12 mouse cellular contexts compared by ENCODE assay signal in the genomic region with DNA sequence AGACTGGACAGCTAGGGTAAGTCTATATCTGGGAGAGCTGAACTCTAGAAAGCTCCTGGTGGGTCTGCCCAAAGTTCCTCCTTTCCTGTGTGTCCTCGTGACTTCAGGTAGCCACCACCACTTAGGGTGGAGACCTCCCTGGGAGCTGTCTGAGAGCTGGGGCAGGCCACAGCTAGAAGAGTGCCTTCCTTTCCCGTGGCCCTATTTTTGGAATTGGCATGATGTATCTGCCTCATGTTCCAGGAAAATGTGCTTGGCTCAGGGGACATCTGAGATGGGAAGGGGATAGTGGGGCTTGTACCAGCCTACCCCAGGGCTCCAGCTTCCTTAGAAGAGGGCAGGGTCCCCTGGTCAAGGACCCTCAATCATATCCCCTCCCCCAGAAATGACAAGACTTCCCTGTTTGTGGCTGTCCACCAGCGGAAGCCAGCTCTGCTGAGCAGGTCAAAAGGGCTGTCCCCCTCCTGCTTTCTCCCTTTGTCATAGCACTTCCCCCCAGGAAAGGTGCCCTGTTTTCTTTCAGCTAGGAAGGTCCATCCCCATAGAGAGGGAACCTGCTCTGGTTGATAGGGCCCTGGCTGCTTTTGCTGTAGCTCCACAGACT. TPM values are rescaled to one million over a fixed set of nuclear protein-coding genes. Genes with fewer than 3 reads are reported as not detected.
DNase-seq lines count a peak whose midpoint lies in the region; ATAC-seq and TF ChIP-seq lines count a peak whose summit lies in the region.
"Had no signal": no experiment of that assay in that cellular context is flagged by ENCODE, and none has a peak within 500 bp of the region (broad histone marks: within the 10 kb centered on the region; RNA-seq: fewer than 3 reads in every experiment).

No protein-coding gene starts in this region.

- peaks cover 100% of the 10 kb centered on the region for H3K79me2 ChIP-seq in macrophage (ENCODE audit: inconsistent target)

- intact Hi-C loops in gastrocnemius, adult 2 months (cut with DNase I) = loop anchor here (5.0 kb wide), 1 partner anchor 36 kb away; no protein-coding TSS in a partner anchor

- H3K4me2 ChIP-seq in lung, embryonic 16.5 days (ENCODE audit: low read depth, low read length) = no peak overlapping the region
- H3K4me2 ChIP-seq in heart, embryonic 14.5 days (ENCODE audit: low read length) = 0 out of 2 replicates have a peak overlapping the region, but pooled peaks have one; percentile 22

- 45% methylated on average over 3 of the region's 3 CpGs for whole genome bisulfite sequencing in lung, embryonic 16.5 days
- 35% methylated on average over 3 of the region's 3 CpGs for WGBS in heart, embryonic 14.5 days
- 19% methylated on average over 3 of the region's 3 CpGs for WGBS in macrophage (ENCODE audit: missing documents)

- H3K27ac ChIP-seq in gastrocnemius, adult 2 months = peak overlapping the region; percentile 94
- no peak overlapping the region for H3K27ac ChIP-seq in lung, embryonic 16.5 days (ENCODE audit: low read length)
- H3K27ac ChIP-seq in heart, embryonic 14.5 days (replicated peaks in 1 of 2; ENCODE audit: control insufficient read depth in 1 of 2, insufficient read depth in 1 of 2, low read depth in 2 of 2, low read length in 2 of 2) = peak overlapping the region; percentile 32 to 49; a peak in 3 of 4 replicates
- H3K27ac ChIP-seq in macrophage = peak overlapping the region; percentile 92

- H3K36me3 ChIP-seq in lung, embryonic 16.5 days (ENCODE audit: control insufficient read depth, insufficient read depth, low read length) = no peaks in the 10 kb centered on the region
- H3K36me3 ChIP-seq in heart, embryonic 14.5 days (ENCODE audit: control insufficient read depth, insufficient read depth, low read length) = no peaks in the 10 kb centered on the region
- no peaks in the 10 kb centered on the region for H3K36me3 ChIP-seq in macrophage (ENCODE audit: inconsistent target)

- DNase-seq in gastrocnemius, adult 2 months = peak; percentile 66
- no peak for DNase-seq in gastrocnemius, postnatal 10 days
- DNase-seq in lung, postnatal 4 days = no peak
- DNase-seq: kidney, adult 11 months; left cerebral cortex, postnatal 4 days; spleen, adult 18-20 months; thymus, adult 2 months had no signal

- H3K27me3 ChIP-seq in lung, embryonic 16.5 days (ENCODE audit: control insufficient read depth, insufficient read depth, low read depth, low read length) = no peaks in the 10 kb centered on the region
- no peaks in the 10 kb centered on the region for H3K27me3 ChIP-seq in heart, embryonic 14.5 days (ENCODE audit: control insufficient read depth, insufficient read depth, low read length)

- peak overlapping the region; percentile 45 for H3K4me3 ChIP-seq in gastrocnemius, adult 2 months
- H3K4me3 ChIP-seq in lung, embryonic 16.5 days (ENCODE audit: low read length) = no peak overlapping the region
- H3K4me3 ChIP-seq in heart, embryonic 14.5 days (ENCODE audit: control insufficient read depth in 1 of 2, insufficient read depth in 1 of 2, low read depth in 1 of 2, low read length in 2 of 2) = no peak overlapping the region
- no peak overlapping the region for H3K4me3 ChIP-seq in macrophage (ENCODE audit: inconsistent target)

- H3K9me3 ChIP-seq in lung, embryonic 16.5 days (ENCODE audit: control insufficient read depth, low read length) = no peaks in the 10 kb centered on the region
- H3K9me3 ChIP-seq in heart, embryonic 14.5 days (ENCODE audit: control insufficient read depth, low read length) = no peaks in the 10 kb centered on the region

- ATAC-seq in lung, embryonic 16.5 days (ENCODE audit: low read depth) = no peak
- no peak for ATAC-seq in heart, embryonic 14.5 days (ENCODE audit: insufficient number of reproducible peaks, insufficient read depth, low FRiP score, low read depth)
- no peak for ATAC-seq in erythroid progenitor cell, adult 5-6 weeks (replicated peaks; ENCODE audit: low FRiP score, poor library complexity, severe bottlenecking)
- ATAC-seq in CD4-positive, CD25-positive, alpha-beta regulatory T cell, adult 4 months = no peak

- TF ChIP-seq CTCF in gastrocnemius, adult 2 months (IDR thresholded peaks at IDR 0.05) = no peak

- H3K9ac ChIP-seq in lung, embryonic 16.5 days (ENCODE audit: low read length) = 0 out of 2 replicates have a peak overlapping the region, but pooled peaks have one; percentile 26
- peak overlapping the region; percentile 35; the same call in 1 of the 2 replicates for H3K9ac ChIP-seq in heart, embryonic 14.5 days (ENCODE audit: low read length)

- peaks cover 35% of the 10 kb centered on the region for H3K4me1 ChIP-seq in lung, embryonic 16.5 days (replicated peaks; ENCODE audit: control insufficient read depth, insufficient read depth, low read length)
- H3K4me1 ChIP-seq in heart, embryonic 14.5 days (ENCODE audit: control insufficient read depth in 2 of 2, insufficient read depth in 2 of 2, low read length in 2 of 2) = peaks cover 37 to 44% of the 10 kb centered on the region in 2 experiments

RNA-seq across cellular contexts. Expression of a gene that starts 12.4 kb away (rescaled TPM):
- 10 to 100 TPM; 11.9 to 14.6 TPM for total RNA-seq in gastrocnemius, adult 2 months (2021)
- total RNA-seq in gastrocnemius, postnatal 10 days (2021) = 10 to 100 TPM; 12.7 to 19.8 TPM
- polyA plus RNA-seq in lung, embryonic 16.5 days (2015; fragmentation: Nextera tagmentation; extraction: Ambion mirVana) = 19.8 and 21.4 TPM in 2 replicates
- 13.0 and 13.2 TPM in 2 replicates for polyA plus RNA-seq in heart, embryonic 14.5 days (2014; fragmentation: Nextera tagmentation; extraction: Ambion mirVana)
- 10 to 100 TPM in 25 of 26 experiments, 1 to 10 TPM in 1; 10.0 to 82.2 (median 37.5) TPM for total RNA-seq in macrophage (2018; cell fraction: chromatin; rRNA removed)
- 10 to 100 TPM in 24 of 26 experiments, 1 to 10 TPM in 2; 8.3 to 29.0 (median 18.3) TPM for total RNA-seq in macrophage (2018; cell fraction: cytosol; rRNA removed)
- total RNA-seq in macrophage (2018; cell fraction: nucleus; rRNA removed) = 10 to 100 TPM; 10.8 to 65.2 (median 25.1) TPM
- 18.8 to 33.9 TPM (median 21.7 TPM) in 3 replicates for polyA plus RNA-seq in macrophage (2018)
- total RNA-seq in erythroid progenitor cell, adult 5-6 weeks (2015; ENCODE audit: low replicate concordance) = 10.5 and 22.3 TPM in 2 replicates
- 2.8 and 15.5 TPM in 2 replicates for total RNA-seq in erythroid progenitor cell, adult 5-6 weeks (2017; ENCODE audit: low replicate concordance)
- 10 to 100 TPM; 41.4 to 50.4 TPM for polyA plus RNA-seq in CD4-positive, CD25-positive, alpha-beta regulatory T cell, adult 4 months (2017; shearing (Covaris generic))

RNA-seq across cellular contexts. Expression of a gene that starts 23.9 kb away (rescaled TPM):
- 10 to 100 TPM; 70.4 to 83.9 TPM for total RNA-seq in gastrocnemius, adult 2 months (2021)
- total RNA-seq in gastrocnemius, postnatal 10 days (2021) = 10 to 100 TPM; 57.8 to 61.0 TPM
- 54.0 and 55.3 TPM in 2 replicates for polyA plus RNA-seq in lung, embryonic 16.5 days (2015; fragmentation: Nextera tagmentation; extraction: Ambion mirVana)
- polyA plus RNA-seq in heart, embryonic 14.5 days (2014; fragmentation: Nextera tagmentation; extraction: Ambion mirVana) = 79.3 and 85.7 TPM in 2 replicates
- 10 to 100 TPM in 24 of 26 experiments, 1 to 10 TPM in 2; 8.3 to 50.5 (median 27.0) TPM for total RNA-seq in macrophage (2018; cell fraction: chromatin; rRNA removed)
- 10 to 100 TPM; 46.2 to 87.2 (median 60.2) TPM for total RNA-seq in macrophage (2018; cell fraction: cytosol; rRNA removed)
- total RNA-seq in macrophage (2018; cell fraction: nucleus; rRNA removed) = 10 to 100 TPM; 15.4 to 47.1 (median 25.6) TPM
- polyA plus RNA-seq in macrophage (2018) = 50.0 to 80.3 TPM (median 65.4 TPM) in 3 replicates
- total RNA-seq in erythroid progenitor cell, adult 5-6 weeks (2015; ENCODE audit: low replicate concordance) = 27.8 and 34.4 TPM in 2 replicates
- 11.8 and 14.4 TPM in 2 replicates for total RNA-seq in erythroid progenitor cell, adult 5-6 weeks (2017; ENCODE audit: low replicate concordance)
- polyA plus RNA-seq in CD4-positive, CD25-positive, alpha-beta regulatory T cell, adult 4 months (2017; shearing (Covaris generic)) = 100 to 1,000 TPM; 146 to 173 TPM

RNA-seq across cellular contexts. Expression of a gene that starts 24.1 kb away (rescaled TPM):
- 100 to 1,000 TPM; 108 to 112 TPM for total RNA-seq in gastrocnemius, adult 2 months (2021)
- 100 to 1,000 TPM; 135 to 145 TPM for total RNA-seq in gastrocnemius, postnatal 10 days (2021)
- 300 and 319 TPM in 2 replicates for polyA plus RNA-seq in lung, embryonic 16.5 days (2015; fragmentation: Nextera tagmentation; extraction: Ambion mirVana)
- polyA plus RNA-seq in heart, embryonic 14.5 days (2014; fragmentation: Nextera tagmentation; extraction: Ambion mirVana) = 189 and 209 TPM in 2 replicates
- total RNA-seq in macrophage (2018; cell fraction: chromatin; rRNA removed) = 100 to 1,000 TPM; 130 to 375 (median 241) TPM
- 100 to 1,000 TPM; 162 to 236 (median 198) TPM for total RNA-seq in macrophage (2018; cell fraction: cytosol; rRNA removed)
- total RNA-seq in macrophage (2018; cell fraction: nucleus; rRNA removed) = 100 to 1,000 TPM; 137 to 299 (median 210) TPM
- polyA plus RNA-seq in macrophage (2018) = 103 to 188 TPM (median 181 TPM) in 3 replicates
- 28.9 and 45.8 TPM in 2 replicates for total RNA-seq in erythroid progenitor cell, adult 5-6 weeks (2015; ENCODE audit: low replicate concordance)
- 74.7 and 94.6 TPM in 2 replicates for total RNA-seq in erythroid progenitor cell, adult 5-6 weeks (2017; ENCODE audit: low replicate concordance)
- 100 to 1,000 TPM; 117 to 159 TPM for polyA plus RNA-seq in CD4-positive, CD25-positive, alpha-beta regulatory T cell, adult 4 months (2017; shearing (Covaris generic))

RNA-seq across cellular contexts. Expression of a gene that starts 41.1 kb away (rescaled TPM):
- total RNA-seq in gastrocnemius, adult 2 months (2021) = 100 to 1,000 TPM; 777 to 924 TPM
- 1,000 to 10,000 TPM; 1,232 to 1,261 TPM for total RNA-seq in gastrocnemius, postnatal 10 days (2021)
- 917 and 987 TPM in 2 replicates for polyA plus RNA-seq in lung, embryonic 16.5 days (2015; fragmentation: Nextera tagmentation; extraction: Ambion mirVana)
- polyA plus RNA-seq in heart, embryonic 14.5 days (2014; fragmentation: Nextera tagmentation; extraction: Ambion mirVana) = 900 and 1,040 TPM in 2 replicates
- total RNA-seq in macrophage (2018; cell fraction: chromatin; rRNA removed) = 100 to 1,000 TPM in 1 of 26 experiments, 10 to 100 TPM in 25; 15.6 to 152 (median 42.1) TPM
- 1,000 to 10,000 TPM in 13 of 26 experiments, 100 to 1,000 TPM in 13; 668 to 1,500 (median 1,029) TPM for total RNA-seq in macrophage (2018; cell fraction: cytosol; rRNA removed)
- 100 to 1,000 TPM in 21 of 26 experiments, 10 to 100 TPM in 5; 73.7 to 183 (median 129) TPM for total RNA-seq in macrophage (2018; cell fraction: nucleus; rRNA removed)
- polyA plus RNA-seq in macrophage (2018) = 907 to 1,116 TPM (median 1,045 TPM) in 3 replicates
- total RNA-seq in erythroid progenitor cell, adult 5-6 weeks (2015; ENCODE audit: low replicate concordance) = 1,194 and 1,251 TPM in 2 replicates
- total RNA-seq in erythroid progenitor cell, adult 5-6 weeks (2017; ENCODE audit: low replicate concordance) = 418 and 1,480 TPM in 2 replicates
- polyA plus RNA-seq in CD4-positive, CD25-positive, alpha-beta regulatory T cell, adult 4 months (2017; shearing (Covaris generic)) = 1,000 to 10,000 TPM; 3,148 to 3,732 TPM

RNA-seq across cellular contexts. Expression of a gene that starts 42.5 kb away (rescaled TPM):
- total RNA-seq in gastrocnemius, adult 2 months (2021) = 1 to 10 TPM; 3.2 to 4.3 TPM
- total RNA-seq in gastrocnemius, postnatal 10 days (2021) = 10 to 100 TPM; 30.0 to 31.6 TPM
- 118 and 121 TPM in 2 replicates for polyA plus RNA-seq in lung, embryonic 16.5 days (2015; fragmentation: Nextera tagmentation; extraction: Ambion mirVana)
- polyA plus RNA-seq in heart, embryonic 14.5 days (2014; fragmentation: Nextera tagmentation; extraction: Ambion mirVana) = 59.5 and 69.8 TPM in 2 replicates
- total RNA-seq in macrophage (2018; cell fraction: chromatin; rRNA removed) = 10 to 100 TPM; 19.3 to 81.9 (median 38.6) TPM
- 10 to 100 TPM; 19.1 to 42.3 (median 27.0) TPM for total RNA-seq in macrophage (2018; cell fraction: cytosol; rRNA removed)
- total RNA-seq in macrophage (2018; cell fraction: nucleus; rRNA removed) = 10 to 100 TPM; 14.3 to 82.7 (median 33.5) TPM
- polyA plus RNA-seq in macrophage (2018) = 26.5 to 53.2 TPM (median 51.1 TPM) in 3 replicates
- 5.8 and 15.9 TPM in 2 replicates for total RNA-seq in erythroid progenitor cell, adult 5-6 weeks (2015; ENCODE audit: low replicate concordance)
- total RNA-seq in erythroid progenitor cell, adult 5-6 weeks (2017; ENCODE audit: low replicate concordance) = 2.5 and 8.0 TPM in 2 replicates
- 10 to 100 TPM; 26.0 to 58.7 TPM for polyA plus RNA-seq in CD4-positive, CD25-positive, alpha-beta regulatory T cell, adult 4 months (2017; shearing (Covaris generic))
